Mouse (Mus musculus) embryonic facial prominence, embryonic 14.5 days (tissue): ENCODE measurements around the gene Nelfa. TPM values are rescaled to one million over a fixed set of nuclear protein-coding genes. Genes with fewer than 3 reads are reported as not detected.

Experiments
- ATAC-seq: fragments of 200-750 bp; cut with Nextera tagmentation; 2 replicates; pipeline ENCODE4 v1.8.0; 2017; ENCODE audit warnings: low read depth, moderate number of reproducible peaks, moderate TSS enrichment
- DNase-seq: peaks from one replicate; pipeline ENCODE4 v3.0.0-alpha.2; 2015; ENCODE audit warnings: low spot score
- H3K27ac ChIP-seq: fragments of 300-500 bp; sonication (generic); replicated peaks from 2 replicates; pipeline ENCODE4 v1.5.1; 2014; ENCODE audit warnings: low read depth, mild to moderate bottlenecking, low read length, moderate library complexity
- H3K27me3 ChIP-seq: fragments of 300-500 bp; sonication (generic); replicated peaks from 2 replicates; pipeline ENCODE4 v1.6.1; 2014; ENCODE audit warnings: low read length; ENCODE audit not compliant: control insufficient read depth, insufficient read depth
- H3K36me3 ChIP-seq: fragments of 300-500 bp; sonication (generic); 2 replicates; pipeline ENCODE4 v1.6.1; 2014; ENCODE audit warnings: low read length, mixed read lengths; ENCODE audit not compliant: control insufficient read depth, insufficient read depth
- H3K4me1 ChIP-seq: fragments of 300-500 bp; sonication (generic); 2 replicates; pipeline ENCODE4 v1.6.1; 2014; ENCODE audit warnings: antibody characterized with exemption, low read length; ENCODE audit not compliant: control insufficient read depth, insufficient read depth
- H3K4me2 ChIP-seq: fragments of 300-500 bp; sonication (generic); 2 replicates; pipeline ENCODE4 v1.6.1; 2014; ENCODE audit warnings: low read depth, mild to moderate bottlenecking, low read length, moderate library complexity, mixed read lengths
- H3K4me3 ChIP-seq: fragments of 300-500 bp; sonication (generic); 2 replicates; pipeline ENCODE4 v1.5.1; 2014; ENCODE audit warnings: low read depth, mild to moderate bottlenecking, low read length
- H3K9ac ChIP-seq: fragments of 300-500 bp; sonication (generic); 2 replicates; pipeline ENCODE4 v1.6.1; 2014; ENCODE audit warnings: low read depth, mild to moderate bottlenecking, low read length, moderate library complexity, mixed read lengths
- H3K9me3 ChIP-seq: fragments of 300-500 bp; sonication (generic); 2 replicates; pipeline ENCODE4 v1.6.1; 2016; ENCODE audit warnings: low read length; ENCODE audit not compliant: control insufficient read depth
- WGBS: fragments of 180-500 bp; shearing (Covaris S2); extraction: QIAGEN DNeasy Blood & Tissue Kit; methylation state at CpG from one replicate; pipeline ENCODE4 v1.1.7; 2014; 5-methylcytosine and 5-hydroxymethylcytosine counted together
- polyA plus RNA-seq: library from polyadenylated mRNA; unstranded; fragments of >200 nt; fragmentation: Nextera tagmentation; extraction: Ambion mirVana; gene quantifications from 2 replicates; pipeline ENCODE4 v1.2.1, GENCODE M21; 2014

Nelfa gene
- polyA plus RNA-seq = 46.7 and 51.1 TPM in 2 replicates

DNA sequence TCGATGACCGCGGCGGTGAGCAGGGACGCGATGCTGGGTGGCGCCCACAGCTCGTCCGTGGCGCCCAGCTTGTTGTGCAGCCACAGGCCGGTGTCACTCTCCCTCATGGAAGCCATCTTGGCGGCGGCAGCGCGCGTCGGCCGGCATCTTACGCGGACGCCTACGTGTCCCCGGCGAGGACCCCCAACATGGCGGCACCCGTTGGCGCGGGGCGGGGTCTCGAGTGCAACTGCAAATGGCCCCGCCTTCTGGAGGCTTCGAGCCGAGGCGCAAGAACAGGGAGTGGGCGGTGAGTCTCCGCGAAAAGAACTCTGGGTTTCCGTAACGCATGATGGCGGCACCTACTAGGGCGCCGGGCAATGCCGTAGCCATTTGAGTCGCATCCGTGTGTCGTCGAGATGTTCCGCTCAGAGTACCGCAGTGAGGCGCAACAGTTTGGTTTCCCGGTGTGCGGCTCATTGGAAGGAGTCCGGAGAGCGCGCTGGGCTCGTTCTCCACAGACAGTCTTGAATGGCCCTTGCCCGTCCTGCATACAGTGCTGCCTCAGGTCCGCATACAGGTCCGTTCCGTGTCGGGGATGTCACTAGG is at the start of gene Nelfa:
Gene Nelfa (minus strand): TSS at position 294 of the 588 bp plus-strand sequence.
- Histone ChIP-seq H3K4me1 (peaks cover 18% of the 10 kb centered on the region), H3K9me3 (peaks cover 17% of the 10 kb centered on the region; the same call in 1 of the 2 replicates), H3K4me3 (peak within 1 kb of the TSS; percentile 78), H3K27me3 (no peaks in the 10 kb centered on the region), H3K4me2 (peak within 1 kb of the TSS; percentile 68), H3K27ac (peak within 1 kb of the TSS; percentile 91), H3K9ac (peak within 1 kb of the TSS; percentile 89), H3K36me3 (peaks cover 17% of the 10 kb centered on the region; the same call in 1 of the 2 replicates)
- DNase-seq (peak; percentile 100), ATAC-seq (peak; percentile 98)
- WGBS = under 1% methylated on average over 39 of the region's 61 CpGs

DNA sequence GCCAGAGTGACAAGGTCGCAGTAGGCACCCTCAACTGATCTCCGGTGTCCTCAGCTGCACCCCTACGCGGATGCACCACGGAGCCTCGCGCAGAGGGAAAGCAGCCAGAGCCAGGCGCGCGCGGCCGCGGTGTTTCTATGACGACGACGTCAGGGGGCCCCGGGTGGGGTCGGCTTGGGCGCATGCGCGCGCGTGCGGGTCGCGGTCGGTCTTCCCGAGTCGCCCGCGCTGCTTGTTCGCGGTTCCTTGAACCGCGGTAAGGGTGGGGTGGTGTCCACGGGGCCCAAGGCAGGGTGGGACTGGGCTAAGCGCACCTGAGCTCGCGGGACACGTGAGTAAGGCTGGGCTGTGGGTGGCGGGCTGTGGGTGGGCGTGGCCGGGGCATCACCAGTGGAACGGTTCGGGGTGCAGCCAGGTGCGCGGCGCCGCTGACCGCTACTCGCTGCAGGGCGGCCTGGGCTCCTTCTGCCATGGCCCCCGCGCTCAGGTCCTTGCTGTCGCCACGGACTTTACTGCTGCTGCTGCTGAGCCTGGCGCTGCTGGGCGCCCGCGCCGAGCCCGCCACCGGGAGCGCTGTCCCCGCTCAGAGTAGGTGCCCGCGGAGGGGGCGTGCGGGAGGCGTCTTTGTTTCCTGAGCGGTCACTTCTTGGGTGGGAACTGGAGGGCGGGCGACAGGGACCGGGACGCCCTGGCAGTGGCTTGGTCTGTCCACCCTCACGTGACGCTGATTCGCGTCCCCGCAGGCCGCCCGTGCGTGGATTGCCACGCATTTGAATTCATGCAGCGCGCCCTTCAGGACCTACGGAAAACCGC is 47.3 kb upstream of the Nelfa start, which contains the start of gene Gm1673:
Gene Gm1673 (plus strand): TSS at position 125 of the 813 bp plus-strand sequence.
- peak within 1 kb of the TSS; percentile 72 for H3K4me3 ChIP-seq
- H3K36me3 ChIP-seq = 0 out of 2 replicates have a peak, but pooled peaks cover 4% of the 10 kb centered on the region
- H3K27ac ChIP-seq = peak within 1 kb of the TSS; percentile 79
- H3K9me3 ChIP-seq = no peaks in the 10 kb centered on the region
- ATAC-seq (peak; percentile 90), DNase-seq (peak; percentile 93)
- H3K9ac ChIP-seq = peak within 1 kb of the TSS; percentile 77
- WGBS = 0% methylated on average over 42 of the region's 88 CpGs
- peak within 1 kb of the TSS; percentile 82 for H3K4me2 ChIP-seq
- H3K27me3 ChIP-seq = no peaks in the 10 kb centered on the region
- H3K4me1 ChIP-seq = peaks cover 7% of the 10 kb centered on the region; the same call in 1 of the 2 replicates

DNA sequence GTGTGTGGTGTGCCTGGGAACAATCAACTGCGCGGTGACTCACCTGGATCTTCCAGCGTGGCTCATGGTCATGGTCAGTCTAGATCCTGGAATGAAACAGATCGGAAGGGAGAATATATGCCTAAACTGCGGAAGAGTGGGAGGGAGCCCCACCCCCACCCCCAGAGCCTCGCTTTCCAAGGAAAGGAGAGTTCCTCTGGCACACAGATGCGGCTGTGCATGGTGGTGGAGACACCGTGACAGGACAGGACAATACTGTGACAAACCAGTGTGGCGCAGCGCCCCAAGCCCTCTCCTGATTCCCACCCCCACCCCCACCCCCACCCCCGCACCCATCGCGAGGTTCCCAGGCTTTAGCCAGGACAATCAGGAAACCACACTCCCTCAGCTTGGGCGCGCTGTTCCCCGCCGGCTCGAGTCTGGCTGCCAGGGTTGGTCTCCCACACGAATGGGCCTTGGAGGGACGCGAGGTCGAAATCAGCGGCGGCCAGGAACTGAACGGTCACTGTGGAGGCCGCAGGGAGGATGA is 46.6 kb upstream of the Nelfa start:
- DNase-seq = peak; percentile 15
- Histone ChIP-seq H3K4me1 (peaks cover 7% of the 10 kb centered on the region; the same call in 1 of the 2 replicates), H3K27me3 (no peaks in the 10 kb centered on the region), H3K27ac (peak overlapping the region; percentile 79), H3K9me3 (no peaks in the 10 kb centered on the region), H3K9ac (peak overlapping the region; percentile 77), H3K36me3 (0 out of 2 replicates have a peak, but pooled peaks cover 4% of the 10 kb centered on the region), H3K4me2 (peak overlapping the region; percentile 82), H3K4me3 (peak overlapping the region; percentile 72)
- ATAC-seq = peak; percentile 32
- WGBS = 5% methylated on average over 16 of the region's 26 CpGs

DNA sequence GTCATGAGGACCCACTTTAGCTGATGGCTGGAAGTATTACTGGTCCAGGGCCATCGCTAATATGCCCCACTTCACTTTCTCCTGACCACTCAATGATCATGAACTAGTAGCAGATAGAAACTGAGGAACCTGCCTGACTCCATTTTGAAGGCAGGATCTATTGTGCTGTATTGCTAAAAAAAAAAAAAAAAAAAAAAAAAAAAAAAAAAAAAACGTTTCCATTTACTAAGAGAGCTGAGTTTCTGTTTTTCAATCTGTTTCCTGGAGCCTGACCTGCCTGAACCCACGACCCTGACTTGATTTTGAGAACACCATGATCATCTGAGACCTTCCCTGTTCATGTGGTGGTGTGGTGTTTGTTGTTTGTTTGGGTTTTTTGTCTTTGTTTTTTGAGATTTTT is 40.1 kb upstream of the Nelfa start:
- ATAC-seq (no peak), DNase-seq (no peak)
- Histone ChIP-seq H3K27me3 (no peaks in the 10 kb centered on the region), H3K27ac (no peak overlapping the region), H3K36me3 (no peaks in the 10 kb centered on the region), H3K4me2 (no peak overlapping the region), H3K4me3 (no peak overlapping the region), H3K9ac (no peak overlapping the region), H3K4me1 (no peaks in the 10 kb centered on the region), H3K9me3 (no peaks in the 10 kb centered on the region)
- 39% methylated on average over 3 of the region's 3 CpGs for WGBS

DNA sequence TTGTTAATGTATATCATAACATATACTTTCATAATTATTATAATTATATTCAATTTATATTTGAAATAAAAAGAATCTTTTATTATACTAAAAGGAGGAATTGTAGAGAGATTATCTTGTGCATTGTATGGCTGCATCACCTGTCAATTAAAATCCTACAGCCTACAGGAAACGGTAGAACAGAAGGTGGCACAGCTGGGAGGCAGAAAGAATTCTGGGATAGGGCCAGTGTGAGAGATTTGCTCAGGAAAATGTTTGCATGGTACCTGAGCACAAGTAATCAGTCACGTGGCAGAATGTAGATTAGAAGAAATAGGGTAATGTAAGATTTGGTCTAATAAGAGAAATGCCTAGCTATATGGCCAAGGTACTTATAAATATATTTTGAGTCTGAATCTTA is 38.5 kb upstream of the Nelfa start:
- H3K9me3 ChIP-seq = no peaks in the 10 kb centered on the region
- WGBS = 59% methylated on average over 2 of the region's 2 CpGs
- no peak overlapping the region for H3K27ac ChIP-seq
- no peak overlapping the region for H3K4me3 ChIP-seq
- no peak overlapping the region for H3K9ac ChIP-seq
- no peaks in the 10 kb centered on the region for H3K27me3 ChIP-seq
- ATAC-seq (no peak), DNase-seq (no peak)
- H3K36me3 ChIP-seq = no peaks in the 10 kb centered on the region
- H3K4me1 ChIP-seq = no peaks in the 10 kb centered on the region
- H3K4me2 ChIP-seq = no peak overlapping the region

DNA sequence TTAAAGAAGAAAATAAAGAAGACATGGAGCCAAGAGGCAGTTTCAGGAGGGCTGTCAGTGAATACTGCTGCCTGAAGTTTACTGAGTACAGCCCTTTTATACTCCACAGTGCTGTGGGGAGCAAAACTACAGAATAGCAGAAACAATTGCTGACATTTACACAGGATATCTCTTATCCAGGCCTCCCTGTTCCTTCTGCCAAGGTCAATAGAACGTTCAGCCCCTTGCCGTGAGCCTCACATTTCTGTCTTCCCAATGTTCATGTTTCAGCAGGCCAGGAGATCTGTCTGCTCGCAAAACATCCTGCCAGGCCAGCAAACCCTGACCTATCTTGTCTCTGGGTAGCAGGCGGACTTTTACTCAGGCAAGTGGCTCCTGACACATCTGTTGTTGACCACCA is 23.2 kb upstream of the Nelfa start:
- H3K9me3 ChIP-seq = peaks cover 11% of the 10 kb centered on the region; the same call in 1 of the 2 replicates
- H3K4me1 ChIP-seq = no peaks in the 10 kb centered on the region
- 74% methylated on average over 4 of the region's 4 CpGs for WGBS
- no peak overlapping the region for H3K27ac ChIP-seq
- H3K27me3 ChIP-seq = no peaks in the 10 kb centered on the region
- DNase-seq (no peak), ATAC-seq (no peak)
- H3K4me2 ChIP-seq = no peak overlapping the region
- no peak overlapping the region for H3K9ac ChIP-seq
- H3K4me3 ChIP-seq = no peak overlapping the region
- no peaks in the 10 kb centered on the region for H3K36me3 ChIP-seq

DNA sequence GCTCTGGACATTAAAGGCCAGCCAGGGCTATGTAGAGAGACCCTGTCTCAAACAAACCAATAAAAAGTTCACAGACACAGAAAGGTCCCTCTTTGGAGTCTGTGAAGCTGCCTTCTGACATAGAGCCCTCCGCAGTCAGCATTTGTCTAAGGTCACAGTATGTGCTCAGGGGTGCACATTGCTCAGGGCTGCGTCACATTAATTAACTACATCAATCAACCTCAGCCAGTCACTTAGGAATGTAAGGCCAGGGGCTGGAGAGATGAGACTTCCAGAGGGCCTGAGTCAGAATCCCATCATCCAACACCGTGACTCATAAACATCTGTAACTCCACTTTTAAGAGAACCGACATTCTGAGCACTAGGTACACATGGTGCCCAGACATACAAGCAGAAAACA is 19.7 kb upstream of the Nelfa start:
- Histone ChIP-seq H3K36me3 (no peaks in the 10 kb centered on the region), H3K9ac (no peak overlapping the region), H3K4me2 (no peak overlapping the region), H3K27ac (no peak overlapping the region), H3K9me3 (peaks cover 26% of the 10 kb centered on the region), H3K27me3 (no peaks in the 10 kb centered on the region), H3K4me1 (no peaks in the 10 kb centered on the region), H3K4me3 (no peak overlapping the region)
- ATAC-seq = no peak
- 61% methylated on average over 4 of the region's 4 CpGs for WGBS
- DNase-seq = peak; percentile 14

DNA sequence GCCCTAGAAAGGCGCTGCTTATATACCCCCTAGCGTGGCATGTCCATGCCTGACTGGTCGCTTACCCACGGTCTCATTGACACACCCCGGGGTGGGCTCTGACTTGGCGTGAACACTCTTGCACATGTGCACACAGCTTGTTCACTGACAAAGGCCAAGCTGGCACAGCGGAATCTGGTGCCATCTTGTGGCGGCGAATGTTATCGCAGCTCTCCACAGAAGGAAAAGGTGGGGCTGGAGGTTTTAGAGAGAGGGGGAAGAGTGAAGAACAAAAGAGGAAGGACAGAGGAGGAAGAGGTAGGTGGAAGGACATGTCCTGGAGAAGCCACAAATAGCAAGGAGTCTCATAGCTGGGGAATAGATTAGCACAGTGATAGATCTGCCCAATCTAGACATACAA is 18.1 kb upstream of the Nelfa start:
- ATAC-seq = peak; percentile 50; the same call in 1 of the 2 replicates

More for the DNA sequence above, 18.1 kb upstream of the Nelfa start:
- H3K4me3 ChIP-seq = no peak overlapping the region
- H3K4me2 ChIP-seq = no peak overlapping the region
- H3K9me3 ChIP-seq = peaks cover 26% of the 10 kb centered on the region
- peak; percentile 24 for DNase-seq
- no peaks in the 10 kb centered on the region for H3K27me3 ChIP-seq
- whole genome bisulfite sequencing = 34% methylated on average over 10 of the region's 10 CpGs
- H3K36me3 ChIP-seq = no peaks in the 10 kb centered on the region
- no peak overlapping the region for H3K9ac ChIP-seq
- H3K27ac ChIP-seq = no peak overlapping the region
- no peaks in the 10 kb centered on the region for H3K4me1 ChIP-seq
